Mouse (Mus musculus): ENCODE measurements around the gene Fancc.

DNA sequence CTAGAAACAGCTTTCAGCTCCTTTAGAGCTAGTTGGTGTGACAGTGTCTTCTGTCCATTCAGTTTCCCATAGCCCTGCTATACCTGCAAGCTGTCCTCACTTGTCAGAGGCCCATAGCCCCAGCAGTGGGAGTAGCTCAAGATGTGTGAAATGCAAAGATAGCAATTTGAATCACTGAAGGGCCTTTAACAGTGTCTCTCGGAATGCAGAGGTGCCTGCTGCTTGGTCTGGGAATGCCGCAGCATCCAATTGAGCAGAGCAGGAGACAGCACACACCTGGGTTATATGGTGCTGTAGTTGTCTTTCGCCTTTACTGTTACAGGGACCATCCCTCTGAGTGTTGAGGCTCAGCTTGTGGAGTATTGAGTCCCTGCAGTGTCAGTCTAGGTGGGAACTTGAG, 203.4 kb downstream of the Fancc start:
- TF ChIP-seq FLI1 (IDR thresholded peaks at IDR 0.05; ENCODE audit: low read length) (no peak), GATA1 (IDR thresholded peaks at IDR 0.05; ENCODE audit: borderline replicate concordance, low read length) (no peak)
